Mouse (Mus musculus) brain, embryonic 14.5 days (tissue): ENCODE results near the gene Ttc9c. TPM values are rescaled to one million over a fixed set of nuclear protein-coding genes. Genes with fewer than 3 reads are reported as not detected.

ENCODE experiments used
- DNase-seq: peaks from one replicate; pipeline ENCODE4 v3.0.0-alpha.2; 2011; ENCODE audit warnings: low read depth
- CTCF ChIP-seq: fragments of 200-500 bp; IDR thresholded peaks from 2 replicates; pipeline ENCODE4 v1.5.1; 2012; ENCODE audit warnings: inconsistent platforms, mild to moderate bottlenecking, moderate library complexity, borderline replicate concordance; ENCODE audit not compliant: insufficient read depth, insufficient read length; ENCODE audit errors: extremely low read depth
- POLR2A ChIP-seq: fragments of 200-500 bp; IDR thresholded peaks from 2 replicates; pipeline ENCODE4 v1.6.1; 2012; ENCODE audit warnings: mild to moderate bottlenecking, inconsistent platforms, borderline replicate concordance; ENCODE audit not compliant: poor library complexity, insufficient read depth, insufficient read length, severe bottlenecking; ENCODE audit errors: extremely low read depth
- polyA plus RNA-seq: library from polyadenylated mRNA; depleted of rRNA; stranded (reverse); fragments of >200 nt; gene quantifications from 2 replicates; pipeline ENCODE4 v1.2.3, GENCODE M21; 2012

Gene Ttc9c
- polyA plus RNA-seq, 1 experiment: 53.6 TPM

- peak; percentile 100 for DNase-seq
- TF ChIP-seq CTCF (no peak), POLR2A (peak; percentile 21; the same call in 1 of the 2 replicates)
These were observed 16.9 kb downstream of the Ttc9c start, which contains the start of gene Zbtb3 for GRCm38 (mm10) chr19:8802130-8802821. TSS of gene Zbtb3 (plus strand) at chr19:8802555.

- no peak for DNase-seq
- TF ChIP-seq POLR2A (no peak), CTCF (no peak)
These were observed 20.2 kb downstream of the Ttc9c start for GRCm38 (mm10) chr19:8798947-8799315.

GRCm38 (mm10) chr19:8798264-8798946 lies 20.7 kb downstream of the Ttc9c start, which contains the start of gene Polr2g:
TSS of gene Polr2g (minus strand) at chr19:8798577.
- TF ChIP-seq CTCF (no peak), POLR2A (peak; percentile 30; the same call in 1 of the 2 replicates)
- peak; percentile 97 for DNase-seq

- DNase-seq: no peak
- no peak for TF ChIP-seq CTCF
- TF ChIP-seq POLR2A: no peak
These were observed 29.0 kb downstream of the Ttc9c start for GRCm38 (mm10) chr19:8790171-8790570.

- no peak for DNase-seq
- TF ChIP-seq POLR2A (no peak), CTCF (no peak)
These were observed 30.0 kb downstream of the Ttc9c start for GRCm38 (mm10) chr19:8789171-8789570.

- no peak for TF ChIP-seq CTCF
- no peak for TF ChIP-seq POLR2A
- peak; percentile 53 for DNase-seq
These were observed 30.6 kb downstream of the Ttc9c start for GRCm38 (mm10) chr19:8788521-8788920.

GRCm38 (mm10) chr19:8786008-8786781 lies 32.9 kb downstream of the Ttc9c start, which contains the start of gene Taf6l:
TSS of gene Taf6l (minus strand) at chr19:8786417.
- DNase-seq: peak; percentile 99
- TF ChIP-seq CTCF (peak; percentile 55; the same call in 1 of the 2 replicates), POLR2A (0 out of 2 replicates have a peak, but pooled peaks have one; percentile 6)

GRCm38 (mm10) chr19:8774951-8775421 lies 44.1 kb downstream of the Ttc9c start:
- peak; percentile 14 for DNase-seq
- no peak for TF ChIP-seq CTCF
- no peak for TF ChIP-seq POLR2A

GRCm38 (mm10) chr19:8774086-8774835 lies 44.9 kb downstream of the Ttc9c start, which contains the start of gene Tmem179b:
TSS of gene Tmem179b (minus strand) at chr19:8774467.
- peak; percentile 82; the same call in 1 of the 2 replicates for TF ChIP-seq POLR2A
- no peak for TF ChIP-seq CTCF
- peak; percentile 97 for DNase-seq

GRCm38 (mm10) chr19:8773409-8773808 lies 45.7 kb downstream of the Ttc9c start:
- TF ChIP-seq POLR2A (no peak), CTCF (no peak)

GRCm38 (mm10) chr19:8772996-8773395 lies 46.1 kb downstream of the Ttc9c start:
- DNase-seq: no peak
- TF ChIP-seq CTCF (no peak), POLR2A (no peak)

More at GRCm38 (mm10) chr19:8773409-8773808, 45.7 kb downstream of the Ttc9c start:
- DNase-seq: no peak
